Mouse (Mus musculus): ENCODE measurements around the gene Nfkb1.

The Nfkb1 gene

DNA sequence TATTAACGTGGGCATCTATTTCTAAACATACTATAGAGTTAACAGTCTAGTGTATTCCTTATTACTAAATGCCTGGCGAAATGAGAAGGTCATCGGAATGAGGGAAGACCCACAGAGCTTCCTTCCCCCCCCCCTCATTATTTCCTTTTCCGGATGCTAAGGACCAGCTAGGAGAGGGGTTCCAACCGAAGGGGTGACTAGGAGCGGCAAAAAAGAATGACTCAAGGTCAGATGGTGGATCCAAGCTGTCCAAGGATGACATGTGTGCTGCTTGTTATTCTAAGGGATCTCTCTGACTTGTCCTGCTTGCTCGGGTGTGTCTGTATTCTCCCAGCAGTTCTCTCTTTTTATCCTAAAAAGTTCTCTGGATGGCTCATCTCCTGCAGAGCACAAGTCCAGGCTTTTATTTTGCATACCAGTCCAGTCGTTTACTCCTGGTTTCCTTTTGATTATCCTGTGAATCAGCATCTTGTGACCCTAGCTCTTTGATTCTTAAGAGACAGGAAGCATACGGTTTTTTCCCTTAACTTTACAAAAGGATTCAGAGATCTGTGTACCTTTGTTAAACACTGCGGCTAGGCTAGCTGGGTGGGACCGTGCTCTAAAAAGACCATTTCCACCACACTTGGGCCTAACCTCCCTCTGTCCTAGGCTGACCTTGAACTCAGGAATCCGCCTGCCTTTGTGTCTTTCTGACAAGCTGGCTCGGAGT is 145.0 kb downstream of the Nfkb1 start:
- DNase-seq (ENCODE audit: low read depth, low spot score) = no peak
